Mouse (Mus musculus) heart, postnatal 0 days (tissue): ENCODE measurements around the gene Rundc1.

Experiments
- CTCF ChIP-seq: IDR thresholded peaks from 2 replicates; pipeline ENCODE4 v1.5.1; 2016; ENCODE audit warnings: antibody characterized with exemption, control low read depth, low read depth
- EP300 ChIP-seq: IDR thresholded peaks from 2 replicates; pipeline ENCODE4 v1.6.1; 2016; ENCODE audit warnings: antibody characterized with exemption, low read depth

DNA sequence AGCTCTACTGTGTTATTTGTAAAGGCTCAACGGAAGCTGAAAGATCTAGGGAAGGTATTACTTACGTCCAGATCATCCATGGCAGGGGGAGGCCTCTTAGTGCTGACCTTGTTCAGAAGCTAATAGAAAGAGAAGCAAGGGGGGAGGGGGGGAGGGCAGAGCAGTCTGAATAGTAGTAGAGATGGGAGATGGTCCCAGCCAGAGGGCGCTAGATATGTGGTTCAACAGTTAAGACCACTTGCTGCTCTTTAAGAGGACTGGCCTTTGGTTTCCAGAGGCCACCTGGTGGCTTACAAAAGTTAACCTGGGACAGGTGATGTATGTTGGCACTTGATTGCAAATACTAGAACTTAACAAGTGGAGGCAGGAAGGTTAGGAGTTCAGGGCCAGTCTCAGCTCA is 5.3 kb upstream of the Rundc1 start:
- TF ChIP-seq CTCF, result peak; percentile 25; the same call in 1 of the 2 replicates
- TF ChIP-seq EP300, result no peak
